Mouse (Mus musculus) embryonic facial prominence, embryonic 14.5 days (tissue): ENCODE data around the gene Nemp2. TPM values are rescaled to one million over a fixed set of nuclear protein-coding genes. Genes with fewer than 3 reads are reported as not detected.
A peak's percentile ranks its signal among the peaks of the same experiment; 100 is the strongest.

ENCODE experiments used
- ATAC-seq: fragments of 200-750 bp; cut with Nextera tagmentation; 2 replicates; pipeline ENCODE4 v1.8.0; 2017; ENCODE audit warnings: low read depth, moderate number of reproducible peaks, moderate TSS enrichment
- DNase-seq: peaks from one replicate; pipeline ENCODE4 v3.0.0-alpha.2; 2015; ENCODE audit warnings: low spot score
- H3K27ac ChIP-seq: fragments of 300-500 bp; sonication (generic); replicated peaks from 2 replicates; pipeline ENCODE4 v1.5.1; 2014; ENCODE audit warnings: low read depth, mild to moderate bottlenecking, low read length, moderate library complexity
- H3K27me3 ChIP-seq: fragments of 300-500 bp; sonication (generic); replicated peaks from 2 replicates; pipeline ENCODE4 v1.6.1; 2014; ENCODE audit warnings: low read length; ENCODE audit not compliant: control insufficient read depth, insufficient read depth
- H3K36me3 ChIP-seq: fragments of 300-500 bp; sonication (generic); 2 replicates; pipeline ENCODE4 v1.6.1; 2014; ENCODE audit warnings: low read length, mixed read lengths; ENCODE audit not compliant: control insufficient read depth, insufficient read depth
- H3K4me1 ChIP-seq: fragments of 300-500 bp; sonication (generic); 2 replicates; pipeline ENCODE4 v1.6.1; 2014; ENCODE audit warnings: antibody characterized with exemption, low read length; ENCODE audit not compliant: control insufficient read depth, insufficient read depth
- H3K4me2 ChIP-seq: fragments of 300-500 bp; sonication (generic); 2 replicates; pipeline ENCODE4 v1.6.1; 2014; ENCODE audit warnings: low read depth, mild to moderate bottlenecking, low read length, moderate library complexity, mixed read lengths
- H3K4me3 ChIP-seq: fragments of 300-500 bp; sonication (generic); 2 replicates; pipeline ENCODE4 v1.5.1; 2014; ENCODE audit warnings: low read depth, mild to moderate bottlenecking, low read length
- H3K9ac ChIP-seq: fragments of 300-500 bp; sonication (generic); 2 replicates; pipeline ENCODE4 v1.6.1; 2014; ENCODE audit warnings: low read depth, mild to moderate bottlenecking, low read length, moderate library complexity, mixed read lengths
- H3K9me3 ChIP-seq: fragments of 300-500 bp; sonication (generic); 2 replicates; pipeline ENCODE4 v1.6.1; 2016; ENCODE audit warnings: low read length; ENCODE audit not compliant: control insufficient read depth
- WGBS: fragments of 180-500 bp; shearing (Covaris S2); extraction: QIAGEN DNeasy Blood & Tissue Kit; methylation state at CpG from one replicate; pipeline ENCODE4 v1.1.7; 2014; 5-methylcytosine and 5-hydroxymethylcytosine counted together
- polyA plus RNA-seq: library from polyadenylated mRNA; unstranded; fragments of >200 nt; fragmentation: Nextera tagmentation; extraction: Ambion mirVana; gene quantifications from 2 replicates; pipeline ENCODE4 v1.2.1, GENCODE M21; 2014

Gene Nemp2
- polyA plus RNA-seq, 1 experiment from 2014 or later = 8.4 TPM

DNA sequence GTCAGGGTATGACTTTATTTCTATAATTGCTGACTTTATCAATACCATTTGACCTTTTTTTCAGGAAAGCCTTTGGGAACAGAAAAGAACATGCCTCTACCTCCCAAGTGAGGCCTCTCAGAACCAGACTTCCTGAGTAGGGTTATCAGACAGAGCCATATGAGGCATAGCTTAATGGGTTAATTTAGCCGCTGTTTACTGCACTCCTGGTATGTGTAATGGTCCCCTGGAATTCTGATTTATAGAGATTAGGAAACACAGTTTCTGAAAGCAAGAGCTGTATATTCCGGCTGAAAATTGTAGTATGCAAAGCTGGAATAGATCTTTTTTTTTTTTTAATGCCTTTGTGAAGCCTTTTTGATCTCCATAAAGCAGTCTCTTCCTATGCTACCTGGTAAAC, 29.8 kb downstream of the Nemp2 start:
- Histone ChIP-seq H3K27ac (no peak overlapping the region), H3K4me1 (no peaks in the 10 kb centered on the region), H3K9me3 (no peaks in the 10 kb centered on the region), H3K27me3 (no peaks in the 10 kb centered on the region), H3K36me3 (no peaks in the 10 kb centered on the region), H3K4me3 (no peak overlapping the region), H3K4me2 (no peak overlapping the region), H3K9ac (no peak overlapping the region)
- 69% methylated on average over 2 of the region's 2 CpGs for WGBS
- no peak for DNase-seq
- no peak for ATAC-seq

DNA sequence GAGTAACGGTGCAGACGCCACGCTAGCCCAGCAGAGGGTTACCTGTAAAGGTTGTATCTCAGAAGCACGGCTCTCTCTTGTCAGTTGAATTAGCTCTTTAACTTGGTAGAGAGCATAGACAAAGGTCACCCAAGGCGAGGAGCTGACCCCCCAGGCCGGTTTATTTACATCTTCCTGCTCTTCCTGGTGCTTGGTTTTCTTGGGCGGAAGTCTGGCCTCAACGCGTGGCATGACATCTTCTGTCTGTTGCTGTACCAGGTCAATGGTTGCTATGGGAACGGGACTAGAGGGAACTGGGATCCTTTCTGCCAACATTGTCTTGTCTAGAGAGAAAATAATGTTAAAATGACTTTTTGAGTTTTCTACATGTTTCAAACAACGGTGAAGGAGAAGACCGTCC, 30.3 kb downstream of the Nemp2 start:
- Histone ChIP-seq H3K27me3 (no peaks in the 10 kb centered on the region), H3K4me3 (no peak overlapping the region), H3K4me1 (no peaks in the 10 kb centered on the region), H3K4me2 (no peak overlapping the region), H3K27ac (no peak overlapping the region), H3K9ac (no peak overlapping the region), H3K9me3 (no peaks in the 10 kb centered on the region), H3K36me3 (no peaks in the 10 kb centered on the region)
- no peak for DNase-seq
- no peak for ATAC-seq
- WGBS = 83% methylated on average over 12 of the region's 12 CpGs

DNA sequence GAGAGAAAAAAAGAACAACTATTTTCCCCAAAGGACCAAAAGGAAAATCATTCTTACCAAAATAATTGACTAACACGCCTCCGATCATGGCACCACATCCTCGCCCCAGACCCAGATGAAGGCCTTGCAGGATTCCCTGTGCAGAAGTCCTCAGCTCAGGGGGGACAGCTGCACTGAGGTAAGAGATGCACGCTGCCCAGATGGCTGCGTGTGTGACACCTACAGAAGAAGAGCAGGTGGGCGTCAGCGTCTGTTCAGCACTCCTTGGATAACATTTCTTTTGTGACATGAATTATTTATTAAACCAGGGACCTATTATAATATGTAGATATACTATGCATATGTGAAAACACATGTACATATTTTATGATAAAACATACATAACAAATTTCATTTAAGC, 32.7 kb downstream of the Nemp2 start:
- Histone ChIP-seq H3K36me3 (no peaks in the 10 kb centered on the region), H3K4me2 (no peak overlapping the region), H3K9me3 (no peaks in the 10 kb centered on the region), H3K27me3 (no peaks in the 10 kb centered on the region), H3K4me1 (no peaks in the 10 kb centered on the region), H3K27ac (no peak overlapping the region), H3K9ac (no peak overlapping the region), H3K4me3 (no peak overlapping the region)
- DNase-seq = no peak
- no peak for ATAC-seq
- WGBS = 87% methylated on average over 7 of the region's 7 CpGs

DNA sequence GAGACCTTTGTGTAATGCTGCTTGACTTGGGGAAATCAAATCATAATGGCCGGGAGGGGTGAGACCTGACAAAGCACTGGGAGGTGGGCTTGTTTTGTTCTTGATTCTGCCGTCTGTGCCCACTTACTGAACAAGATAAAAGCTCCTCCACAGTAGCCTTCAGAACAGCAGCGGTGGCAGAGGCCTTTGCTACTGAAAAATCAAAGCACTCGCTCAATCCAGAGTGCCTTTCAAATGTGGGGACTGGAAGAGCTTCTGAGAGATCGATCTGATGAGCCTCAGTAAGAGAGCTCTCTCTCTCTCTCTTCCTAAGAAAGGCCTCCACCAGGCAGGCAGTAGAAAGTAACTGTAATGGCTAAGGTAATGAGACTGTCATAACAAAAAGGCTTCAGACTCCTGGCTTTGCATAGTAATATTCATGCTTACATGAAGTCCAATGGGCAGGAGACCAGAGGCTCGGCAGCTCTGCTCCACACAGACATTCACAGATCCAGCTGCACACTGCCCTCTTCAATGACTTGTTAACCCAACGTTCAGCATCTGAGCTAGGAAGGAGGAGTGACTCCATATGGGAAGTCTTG, 38.3 kb downstream of the Nemp2 start:
- no peak overlapping the region for H3K4me3 ChIP-seq
- no peaks in the 10 kb centered on the region for H3K9me3 ChIP-seq
- ATAC-seq (no peak), DNase-seq (no peak)
- no peak overlapping the region for H3K4me2 ChIP-seq
- H3K9ac ChIP-seq = no peak overlapping the region
- H3K4me1 ChIP-seq = no peaks in the 10 kb centered on the region
- no peaks in the 10 kb centered on the region for H3K27me3 ChIP-seq
- 47% methylated on average over 7 of the region's 7 CpGs for WGBS
- no peaks in the 10 kb centered on the region for H3K36me3 ChIP-seq
- no peak overlapping the region for H3K27ac ChIP-seq

DNA sequence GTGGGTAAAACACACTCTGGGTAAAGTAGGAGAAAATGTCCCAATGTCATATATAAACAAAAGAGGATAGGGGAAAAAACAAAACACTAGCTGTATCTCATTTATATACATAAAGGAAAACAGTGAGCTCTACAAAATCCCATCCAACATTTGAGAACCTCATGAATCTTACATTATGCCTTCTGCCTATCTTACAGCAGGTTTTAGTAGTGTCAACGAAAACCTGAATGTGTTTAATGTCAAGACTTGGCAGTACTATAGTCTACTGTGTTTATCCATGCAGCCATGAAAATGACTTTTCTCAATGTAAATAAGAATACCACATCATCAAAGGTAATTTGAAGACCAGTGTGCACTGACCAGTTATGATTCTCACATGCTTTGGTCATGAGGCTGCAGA, 39.4 kb downstream of the Nemp2 start:
- no peak overlapping the region for H3K4me3 ChIP-seq
- DNase-seq (no peak), ATAC-seq (no peak)
- no peaks in the 10 kb centered on the region for H3K4me1 ChIP-seq
- no peaks in the 10 kb centered on the region for H3K36me3 ChIP-seq
- no peaks in the 10 kb centered on the region for H3K27me3 ChIP-seq
- no peaks in the 10 kb centered on the region for H3K9me3 ChIP-seq
- WGBS = 83% methylated on average over 1 of the region's 1 CpGs
- no peak overlapping the region for H3K27ac ChIP-seq
- no peak overlapping the region for H3K4me2 ChIP-seq
- H3K9ac ChIP-seq = no peak overlapping the region

DNA sequence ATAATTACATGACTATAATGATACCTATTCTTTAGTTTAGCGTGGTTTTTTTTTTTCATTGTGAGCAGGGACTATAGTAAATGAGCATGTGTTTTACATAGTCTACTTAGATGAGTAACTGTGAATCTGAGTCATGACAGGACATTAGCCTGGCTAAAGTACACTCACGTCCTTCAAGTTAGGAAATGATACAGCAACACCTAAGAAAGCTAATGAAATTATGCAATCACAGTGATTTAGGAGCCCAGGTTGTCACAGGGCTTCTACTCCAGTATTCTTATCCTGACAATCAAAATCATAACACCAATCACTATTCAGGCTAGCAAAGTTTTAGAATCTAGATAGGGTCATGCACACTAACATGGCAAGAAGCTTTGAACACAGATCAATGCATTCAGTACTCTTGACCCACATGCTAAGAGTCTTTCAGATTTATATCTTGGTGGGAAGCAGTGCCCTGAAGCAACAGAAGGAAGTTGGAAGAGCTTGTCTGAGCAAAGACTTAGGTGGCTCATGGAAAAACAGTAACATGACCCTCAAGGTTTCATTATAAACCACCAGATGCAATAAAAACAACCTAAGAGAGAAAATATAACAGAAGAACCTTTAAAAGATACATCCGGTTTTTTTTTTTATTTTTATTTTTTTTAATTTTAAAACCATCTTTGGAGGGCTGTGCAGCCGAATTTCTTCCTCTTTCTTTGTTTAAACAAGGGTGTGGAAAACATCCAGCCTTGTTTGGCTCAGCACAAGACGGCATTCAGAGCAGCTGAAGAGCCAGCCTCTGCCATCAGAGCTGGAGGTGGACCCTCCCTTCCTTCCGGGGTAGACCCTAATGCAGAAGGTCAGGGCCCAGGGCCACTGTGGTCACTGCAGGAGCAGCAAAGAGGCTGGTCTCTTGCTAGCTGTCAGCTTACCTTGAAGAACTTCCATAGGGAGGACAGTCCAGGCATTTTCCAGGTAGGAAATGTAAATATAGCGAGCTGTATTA, 45.4 kb downstream of the Nemp2 start:
- DNase-seq = no peak
- Histone ChIP-seq H3K4me2 (no peak overlapping the region), H3K27ac (no peak overlapping the region; the same call in 1 of the 2 replicates), H3K27me3 (no peaks in the 10 kb centered on the region), H3K9me3 (no peaks in the 10 kb centered on the region), H3K36me3 (no peaks in the 10 kb centered on the region), H3K4me3 (no peak overlapping the region), H3K4me1 (peaks cover 7% of the 10 kb centered on the region; the same call in 1 of the 2 replicates), H3K9ac (no peak overlapping the region)
- WGBS = 51% methylated on average over 7 of the region's 7 CpGs
- ATAC-seq = no peak

DNA sequence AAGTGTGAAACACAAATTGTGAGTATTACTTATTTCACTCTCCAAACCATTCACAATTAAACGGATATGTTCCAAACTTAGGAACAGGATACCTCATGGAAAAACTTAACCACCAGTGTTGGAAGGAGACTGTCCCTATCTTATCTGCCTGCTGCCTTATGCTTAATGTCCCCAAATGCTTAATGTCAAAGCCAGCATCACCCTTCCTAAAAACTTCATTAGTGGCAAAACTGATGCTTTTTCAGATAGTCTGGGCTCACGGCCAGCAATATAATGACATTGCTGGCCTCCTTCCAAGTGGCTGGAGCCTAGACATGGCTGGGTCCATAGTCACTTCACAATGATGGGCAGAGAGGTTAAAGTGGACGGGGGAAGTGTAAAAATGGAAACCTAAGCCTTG, 46.1 kb downstream of the Nemp2 start:
- DNase-seq (peak; percentile 30), ATAC-seq (no peak)
- H3K4me1 ChIP-seq = peaks cover 7% of the 10 kb centered on the region; the same call in 1 of the 2 replicates
- no peak overlapping the region for H3K4me2 ChIP-seq
- H3K36me3 ChIP-seq = no peaks in the 10 kb centered on the region
- no peak overlapping the region for H3K4me3 ChIP-seq
- H3K9me3 ChIP-seq = no peaks in the 10 kb centered on the region
- WGBS = 48% methylated on average over 3 of the region's 3 CpGs
- H3K27me3 ChIP-seq = no peaks in the 10 kb centered on the region
- H3K9ac ChIP-seq = no peak overlapping the region
- H3K27ac ChIP-seq = no peak overlapping the region

DNA sequence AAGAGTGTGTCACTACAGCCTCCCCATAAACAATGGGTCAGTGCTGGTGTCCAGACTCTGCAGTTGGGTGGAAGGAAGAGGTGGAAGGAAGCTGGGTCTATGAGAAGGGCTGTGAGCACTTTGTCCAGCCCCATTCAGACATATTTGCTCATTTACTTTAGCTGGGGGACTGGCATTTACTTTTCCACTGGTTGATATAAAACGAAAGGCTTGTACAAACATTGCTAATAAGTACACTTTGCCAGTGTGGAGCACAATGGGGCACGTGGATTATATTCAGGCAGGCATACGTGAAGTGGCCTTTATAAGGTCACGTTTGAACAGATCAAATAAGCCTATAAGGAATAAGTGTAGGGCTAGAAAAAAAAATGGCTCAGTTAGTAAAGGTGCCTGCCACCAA, 53.0 kb downstream of the Nemp2 start:
- H3K4me2 ChIP-seq = no peak overlapping the region
- H3K27me3 ChIP-seq = no peaks in the 10 kb centered on the region
- no peak for DNase-seq
- no peak overlapping the region for H3K4me3 ChIP-seq
- H3K9me3 ChIP-seq = no peaks in the 10 kb centered on the region
- no peaks in the 10 kb centered on the region for H3K4me1 ChIP-seq
- ATAC-seq = no peak
- WGBS = 74% methylated on average over 4 of the region's 4 CpGs
- no peak overlapping the region for H3K9ac ChIP-seq
- H3K27ac ChIP-seq = no peak overlapping the region
- no peaks in the 10 kb centered on the region for H3K36me3 ChIP-seq
